Mouse (Mus musculus): Measurements from ENCODE around the gene Als2. TPM values are rescaled to one million over a fixed set of nuclear protein-coding genes. Genes with fewer than 3 reads are reported as not detected.

Gene Als2
- polyA plus RNA-seq, 1 experiment from 2014 or later, result 15.5 TPM

DNA sequence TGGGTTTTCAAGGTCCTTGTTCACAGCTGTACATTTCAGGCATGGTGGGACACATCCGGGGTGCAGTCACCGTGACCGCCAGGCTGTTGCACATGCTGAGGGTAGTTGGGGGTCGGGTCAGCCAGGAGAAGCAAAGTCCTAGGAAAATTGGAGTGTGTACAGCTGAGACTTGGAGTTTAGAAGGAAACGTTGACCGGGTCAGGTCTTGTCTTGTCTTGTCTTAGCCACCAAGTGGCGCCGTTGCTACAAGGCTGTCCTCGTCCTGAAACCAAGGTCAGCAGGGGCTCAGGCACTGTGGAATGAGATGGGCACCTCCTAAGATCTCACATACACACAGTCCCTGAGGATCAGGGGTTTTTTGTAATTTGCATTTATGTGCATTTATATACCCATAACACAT is 10.6 kb upstream of the Als2 start:
- no peak overlapping the region for H3K4me3 ChIP-seq (replicated peaks)
- no peaks in the 10 kb centered on the region for H3K9me3 ChIP-seq (replicated peaks)
- no peak overlapping the region for H3K9ac ChIP-seq (replicated peaks)
- 0 out of 2 replicates have a peak, but pooled peaks have one; percentile 47 for ATAC-seq (ENCODE audit: low FRiP score)
- no peaks in the 10 kb centered on the region for H3K36me3 ChIP-seq
- no peak overlapping the region for H3K27ac ChIP-seq (replicated peaks)
- no peaks in the 10 kb centered on the region for H3K27me3 ChIP-seq (replicated peaks)
- H3K4me1 ChIP-seq, result 0 out of 2 replicates have a peak, but pooled peaks cover 4% of the 10 kb centered on the region
- no peak overlapping the region for H3K4me2 ChIP-seq
- WGBS, result 6% methylated on average over 9 of the region's 9 CpGs

DNA sequence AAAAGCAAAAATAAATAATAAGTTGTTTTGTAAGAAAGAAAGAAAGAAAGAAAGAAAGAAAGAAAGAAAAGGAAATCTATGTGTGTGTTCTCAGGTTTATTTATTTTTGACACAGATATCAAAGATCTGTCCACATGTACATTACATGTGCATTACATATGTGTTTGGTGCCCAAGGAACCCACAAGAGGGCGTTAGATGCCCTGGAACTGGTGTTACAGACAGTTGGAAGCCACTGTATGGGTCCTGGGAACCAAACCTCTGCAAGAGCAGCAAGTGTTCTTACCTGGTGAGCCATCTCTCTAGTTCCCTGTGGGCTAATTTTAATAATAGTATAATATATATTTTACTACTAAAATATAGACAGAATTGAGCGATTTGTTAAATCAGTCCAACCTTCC is 6.7 kb upstream of the Als2 start:
- Histone ChIP-seq H3K9ac (replicated peaks) (no peak overlapping the region), H3K4me3 (replicated peaks) (no peak overlapping the region), H3K4me1 (0 out of 2 replicates have a peak, but pooled peaks cover 4% of the 10 kb centered on the region), H3K27me3 (replicated peaks) (no peaks in the 10 kb centered on the region), H3K9me3 (replicated peaks) (no peaks in the 10 kb centered on the region), H3K27ac (replicated peaks) (no peak overlapping the region), H3K36me3 (no peaks in the 10 kb centered on the region), H3K4me2 (no peak overlapping the region)
- ATAC-seq (ENCODE audit: low FRiP score), result no peak
- 75% methylated on average over 2 of the region's 2 CpGs for WGBS

DNA sequence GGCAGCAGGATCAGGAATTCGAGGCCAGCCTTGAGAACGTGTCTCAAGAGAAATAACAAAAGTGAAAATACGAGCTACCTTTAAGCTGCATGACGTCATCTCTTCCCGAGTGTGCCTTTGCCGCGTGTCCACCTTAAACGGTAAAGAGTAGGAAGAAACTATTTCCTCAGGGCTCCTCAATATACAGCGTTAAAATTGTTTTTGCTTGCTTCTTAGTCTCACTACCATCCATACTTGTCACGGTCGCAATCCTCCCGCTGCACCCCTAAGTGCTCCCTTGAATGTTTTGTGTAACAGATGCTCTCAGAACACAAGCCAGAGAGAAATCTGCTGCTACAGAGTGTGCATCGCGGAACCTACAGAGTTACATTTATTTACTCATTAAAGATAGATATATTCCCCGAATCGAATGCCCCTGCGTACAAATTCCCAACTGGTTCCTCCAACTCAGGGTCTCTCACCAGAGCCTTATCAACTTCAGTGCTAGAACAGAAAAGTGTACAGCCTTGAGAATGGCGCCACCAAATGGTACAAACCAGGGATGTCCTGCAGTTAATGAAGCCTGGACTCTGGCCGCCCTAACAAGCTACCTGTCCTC is 682 bp upstream of the Als2 start:
- peak overlapping the region; percentile 78 for H3K27ac ChIP-seq (replicated peaks)
- peaks cover 15% of the 10 kb centered on the region for H3K4me1 ChIP-seq
- H3K4me3 ChIP-seq (replicated peaks), result peak overlapping the region; percentile 63
- ATAC-seq (ENCODE audit: low FRiP score), result peak; percentile 49
- peak overlapping the region; percentile 75 for H3K4me2 ChIP-seq
- H3K27me3 ChIP-seq (replicated peaks), result no peaks in the 10 kb centered on the region
- H3K9me3 ChIP-seq (replicated peaks), result no peaks in the 10 kb centered on the region
- 2% methylated on average over 19 of the region's 19 CpGs for WGBS
- H3K9ac ChIP-seq (replicated peaks), result peak overlapping the region; percentile 50
- H3K36me3 ChIP-seq, result no peaks in the 10 kb centered on the region

DNA sequence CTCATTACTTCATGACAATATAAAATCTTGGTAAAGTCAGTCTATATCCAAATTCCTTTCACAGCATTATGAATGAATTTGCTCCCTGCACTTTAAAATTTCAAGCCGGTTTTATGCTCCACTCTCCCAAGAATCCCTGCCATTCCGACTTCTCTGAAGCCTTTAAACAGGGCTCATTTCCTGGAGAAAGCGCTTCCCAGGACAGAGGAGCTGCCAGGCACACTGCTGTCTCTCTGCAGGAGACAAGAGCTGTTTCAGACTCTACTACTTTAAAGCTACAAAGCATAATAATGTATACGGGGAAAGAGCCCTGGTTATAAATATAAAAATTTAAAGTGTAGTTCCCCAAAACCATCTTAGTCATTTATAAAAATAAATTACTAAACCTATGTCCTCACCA is 7.8 kb downstream of the Als2 start:
- ATAC-seq (ENCODE audit: low FRiP score), result no peak
- no peaks in the 10 kb centered on the region for H3K27me3 ChIP-seq (replicated peaks)
- no peak overlapping the region for H3K4me2 ChIP-seq
- no peaks in the 10 kb centered on the region for H3K36me3 ChIP-seq
- no peak overlapping the region for H3K4me3 ChIP-seq (replicated peaks)
- H3K4me1 ChIP-seq, result peaks cover 5% of the 10 kb centered on the region; the same call in 1 of the 2 replicates
- WGBS, result 14% methylated on average over 4 of the region's 4 CpGs
- no peaks in the 10 kb centered on the region for H3K9me3 ChIP-seq (replicated peaks)
- no peak overlapping the region for H3K27ac ChIP-seq (replicated peaks)
- H3K9ac ChIP-seq (replicated peaks), result no peak overlapping the region

DNA sequence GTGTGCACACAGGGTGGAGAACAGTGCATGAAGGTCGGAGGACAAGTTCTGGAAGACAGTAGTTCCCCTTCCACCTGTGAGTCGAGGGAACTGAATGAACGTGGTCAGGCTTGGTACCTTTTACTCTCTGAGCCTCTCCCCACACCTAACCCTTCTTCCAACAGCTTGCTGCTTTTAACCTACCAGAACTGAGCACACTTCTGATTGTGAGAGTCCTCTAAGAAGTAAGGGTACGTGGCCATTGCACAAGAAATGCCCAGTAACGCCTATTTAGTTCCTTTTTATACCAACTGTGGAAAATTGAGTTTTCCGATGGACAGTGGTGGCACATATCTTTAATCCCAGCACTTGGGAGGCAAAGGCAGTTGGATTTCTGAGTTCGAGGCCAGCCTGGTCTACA is 8.5 kb downstream of the Als2 start:
- no peak for ATAC-seq (ENCODE audit: low FRiP score)
- Histone ChIP-seq H3K4me3 (replicated peaks) (no peak overlapping the region), H3K36me3 (no peaks in the 10 kb centered on the region), H3K9me3 (replicated peaks) (no peaks in the 10 kb centered on the region), H3K4me1 (peaks cover 5% of the 10 kb centered on the region; the same call in 1 of the 2 replicates), H3K9ac (replicated peaks) (no peak overlapping the region), H3K27me3 (replicated peaks) (no peaks in the 10 kb centered on the region), H3K27ac (replicated peaks) (no peak overlapping the region), H3K4me2 (no peak overlapping the region)
- WGBS, result 88% methylated on average over 7 of the region's 7 CpGs

DNA sequence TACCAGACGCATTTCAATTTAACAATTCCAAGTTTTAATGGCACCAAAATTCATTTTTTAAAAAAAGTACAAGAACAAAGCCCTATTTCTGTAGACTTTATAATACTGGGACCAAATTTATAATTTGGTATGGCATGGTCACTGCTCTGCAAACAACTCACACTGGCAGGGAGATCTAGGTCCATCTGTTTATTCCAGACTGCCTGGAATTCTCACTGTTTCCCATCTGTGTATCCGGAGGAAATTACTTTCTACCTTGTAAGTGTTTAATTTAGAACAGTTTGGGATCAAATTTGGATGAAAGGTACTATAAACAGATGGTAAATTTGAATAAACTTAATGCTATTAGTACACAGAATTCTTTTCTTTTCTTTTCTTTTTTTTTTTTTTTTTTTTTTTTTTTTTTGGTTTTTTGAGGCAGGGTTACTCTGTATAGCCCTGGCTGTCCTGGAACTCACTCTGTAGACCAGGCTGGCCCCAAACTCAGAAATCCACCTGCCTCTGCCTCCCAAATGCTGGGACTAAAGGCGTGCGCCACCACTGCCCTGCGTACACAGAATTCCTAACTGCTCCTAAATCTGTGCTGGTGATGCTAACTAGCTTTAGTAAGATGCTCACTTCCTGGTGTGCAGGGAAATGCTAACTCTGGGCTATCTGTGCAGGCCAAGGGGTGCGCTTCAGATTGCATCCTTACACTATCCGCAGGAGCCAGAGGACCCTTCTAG is 14.8 kb downstream of the Als2 start:
- no peak overlapping the region for H3K27ac ChIP-seq (replicated peaks)
- WGBS, result 92% methylated on average over 7 of the region's 7 CpGs
- peaks cover 8% of the 10 kb centered on the region for H3K36me3 ChIP-seq
- H3K4me3 ChIP-seq (replicated peaks), result no peak overlapping the region
- H3K9me3 ChIP-seq (replicated peaks), result no peaks in the 10 kb centered on the region
- H3K27me3 ChIP-seq (replicated peaks), result no peaks in the 10 kb centered on the region
- no peak for ATAC-seq (ENCODE audit: low FRiP score)
- no peak overlapping the region for H3K9ac ChIP-seq (replicated peaks)
- no peak overlapping the region for H3K4me2 ChIP-seq
- H3K4me1 ChIP-seq, result no peaks in the 10 kb centered on the region

DNA sequence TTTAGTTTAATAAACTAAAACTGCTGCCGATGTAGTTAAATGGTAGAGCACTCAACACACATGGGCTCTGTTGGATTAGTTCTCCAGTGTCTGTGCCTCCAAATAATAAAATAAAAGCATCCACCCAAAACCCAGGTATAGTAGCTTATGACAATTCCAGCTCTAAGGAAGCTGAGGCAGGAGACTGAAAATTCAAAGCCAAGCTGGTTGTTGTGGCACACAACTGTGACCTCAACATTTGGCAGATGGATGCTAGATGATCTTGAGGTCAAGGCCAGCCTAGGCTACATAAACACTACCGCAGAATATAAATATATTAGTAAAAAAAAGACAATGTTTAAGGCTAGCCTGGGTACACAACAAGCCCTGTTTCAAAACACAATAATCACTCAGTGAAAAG is 15.4 kb downstream of the Als2 start:
- Histone ChIP-seq H3K9me3 (replicated peaks) (no peaks in the 10 kb centered on the region), H3K4me3 (replicated peaks) (no peak overlapping the region), H3K27me3 (replicated peaks) (no peaks in the 10 kb centered on the region), H3K9ac (replicated peaks) (no peak overlapping the region), H3K4me1 (no peaks in the 10 kb centered on the region), H3K4me2 (no peak overlapping the region), H3K36me3 (peaks cover 9% of the 10 kb centered on the region), H3K27ac (replicated peaks) (no peak overlapping the region)
- 96% methylated on average over 2 of the region's 2 CpGs for WGBS
- no peak for ATAC-seq (ENCODE audit: low FRiP score)

DNA sequence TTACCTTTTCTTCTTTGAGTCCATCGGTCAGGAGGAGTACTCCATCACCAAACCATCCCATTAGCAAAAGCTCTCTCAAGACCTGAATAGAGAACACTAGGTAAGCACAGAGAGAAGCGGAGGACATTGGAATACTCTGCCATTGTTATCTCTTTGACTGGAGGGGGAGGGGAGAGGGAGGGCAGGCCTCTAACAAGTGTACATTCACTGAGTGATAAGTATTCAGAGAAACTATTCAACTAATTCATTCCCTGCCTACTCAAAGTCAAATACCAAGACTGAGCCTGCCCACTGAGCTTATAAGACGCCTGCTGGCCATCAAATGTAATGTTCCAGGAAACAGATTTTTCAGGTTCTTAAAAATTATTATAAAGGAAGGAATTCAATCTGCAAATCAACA is 16.7 kb downstream of the Als2 start:
- Histone ChIP-seq H3K9ac (replicated peaks) (no peak overlapping the region), H3K4me1 (no peaks in the 10 kb centered on the region), H3K27me3 (replicated peaks) (no peaks in the 10 kb centered on the region), H3K9me3 (replicated peaks) (no peaks in the 10 kb centered on the region), H3K4me3 (replicated peaks) (no peak overlapping the region), H3K36me3 (peaks cover 18% of the 10 kb centered on the region), H3K27ac (replicated peaks) (no peak overlapping the region), H3K4me2 (no peak overlapping the region)
- ATAC-seq (ENCODE audit: low FRiP score), result no peak
- WGBS, result 75% methylated on average over 3 of the region's 3 CpGs

DNA sequence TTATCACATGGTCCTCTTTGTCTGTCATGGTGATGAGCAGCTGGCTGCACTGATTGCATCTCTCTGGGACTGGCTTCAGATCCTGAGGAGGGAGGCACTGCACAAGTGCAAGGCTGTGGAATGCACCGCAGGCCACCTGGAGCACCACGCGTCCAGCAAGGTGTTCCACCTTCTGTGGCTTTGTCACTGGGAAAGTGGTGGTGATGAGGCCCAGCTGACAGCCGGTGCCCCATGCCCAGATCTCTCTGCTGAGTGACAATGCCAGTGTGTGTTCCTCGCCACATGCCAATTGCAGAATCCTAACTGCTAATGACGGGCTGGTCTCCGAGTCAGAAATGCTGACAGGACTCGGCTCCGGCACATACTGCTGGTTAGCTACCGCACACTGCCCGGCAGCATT is 21.6 kb downstream of the Als2 start:
- Histone ChIP-seq H3K27ac (replicated peaks) (no peak overlapping the region), H3K27me3 (replicated peaks) (no peaks in the 10 kb centered on the region), H3K4me2 (no peak overlapping the region), H3K36me3 (peaks cover 33% of the 10 kb centered on the region), H3K4me3 (replicated peaks) (no peak overlapping the region), H3K4me1 (no peaks in the 10 kb centered on the region), H3K9ac (replicated peaks) (no peak overlapping the region), H3K9me3 (replicated peaks) (no peaks in the 10 kb centered on the region)
- WGBS, result 95% methylated on average over 11 of the region's 11 CpGs
- ATAC-seq (ENCODE audit: low FRiP score), result no peak

DNA sequence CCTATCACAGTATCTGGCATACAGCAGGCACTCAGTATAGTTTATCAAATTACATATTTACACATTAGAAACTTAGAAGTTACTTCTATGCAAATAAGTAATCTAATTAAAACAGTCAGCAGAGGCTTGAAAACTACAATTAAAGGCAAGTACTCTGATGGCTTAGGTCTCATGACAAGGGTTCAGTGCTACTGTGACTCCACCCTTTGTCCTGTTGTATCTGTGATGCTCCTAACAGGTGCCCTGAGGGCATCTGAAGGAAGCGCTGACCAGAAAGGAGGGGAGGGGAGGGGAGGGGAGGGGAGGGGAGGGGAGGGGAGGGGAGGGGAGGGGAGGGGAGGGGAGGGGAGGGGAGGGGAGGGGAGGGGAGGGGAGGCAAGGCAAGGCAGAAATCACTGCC is 24.1 kb downstream of the Als2 start:
- H3K36me3 ChIP-seq, result peaks cover 41% of the 10 kb centered on the region
- ATAC-seq (ENCODE audit: low FRiP score), result no peak
- no peak overlapping the region for H3K4me3 ChIP-seq (replicated peaks)
- H3K4me2 ChIP-seq, result no peak overlapping the region
- no CpG with 5 or more reads among the region's 1 CpGs for WGBS
- H3K9ac ChIP-seq (replicated peaks), result no peak overlapping the region
- H3K27me3 ChIP-seq (replicated peaks), result no peaks in the 10 kb centered on the region
- H3K9me3 ChIP-seq (replicated peaks), result no peaks in the 10 kb centered on the region
- no peak overlapping the region for H3K27ac ChIP-seq (replicated peaks)
- no peaks in the 10 kb centered on the region for H3K4me1 ChIP-seq

DNA sequence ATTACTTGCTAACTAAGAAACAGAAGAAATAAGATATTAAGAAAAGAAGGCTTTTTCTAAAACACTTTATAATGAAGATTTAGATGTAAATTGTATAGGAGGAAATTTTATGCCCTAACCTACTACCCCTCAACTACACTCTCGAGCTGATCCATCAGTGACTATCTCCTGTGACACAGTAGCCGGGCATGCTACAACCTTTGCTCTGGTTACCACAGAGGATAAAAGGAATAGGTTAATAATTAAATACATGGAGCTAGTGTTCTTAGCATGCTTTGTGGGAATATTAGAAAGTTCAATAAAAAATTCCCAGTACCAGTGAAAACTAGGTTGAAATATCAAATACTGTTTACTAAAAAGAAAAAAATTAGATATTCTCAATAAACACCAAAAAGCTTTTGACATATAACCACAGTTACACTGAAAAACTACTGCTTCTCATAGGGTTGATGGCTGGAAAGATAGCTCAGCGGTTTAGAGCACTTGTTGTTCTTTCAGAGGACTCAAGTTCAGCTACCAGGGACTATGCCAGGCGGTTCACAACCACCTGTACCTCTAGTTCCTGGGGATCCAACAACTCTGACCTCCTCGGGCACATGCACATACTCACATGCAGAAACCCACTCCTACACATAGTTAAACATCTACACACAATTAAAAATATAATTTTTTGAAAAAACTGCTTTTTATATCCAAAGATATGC is 24.8 kb downstream of the Als2 start:
- H3K4me1 ChIP-seq, result no peaks in the 10 kb centered on the region
- no peak for ATAC-seq (ENCODE audit: low FRiP score)
- H3K27ac ChIP-seq (replicated peaks), result no peak overlapping the region
- no peak overlapping the region for H3K4me2 ChIP-seq
- no peak overlapping the region for H3K4me3 ChIP-seq (replicated peaks)
- peaks cover 39% of the 10 kb centered on the region for H3K36me3 ChIP-seq
- H3K27me3 ChIP-seq (replicated peaks), result no peaks in the 10 kb centered on the region
- no peaks in the 10 kb centered on the region for H3K9me3 ChIP-seq (replicated peaks)
- 72% methylated on average over 5 of the region's 5 CpGs for WGBS
- H3K9ac ChIP-seq (replicated peaks), result no peak overlapping the region

DNA sequence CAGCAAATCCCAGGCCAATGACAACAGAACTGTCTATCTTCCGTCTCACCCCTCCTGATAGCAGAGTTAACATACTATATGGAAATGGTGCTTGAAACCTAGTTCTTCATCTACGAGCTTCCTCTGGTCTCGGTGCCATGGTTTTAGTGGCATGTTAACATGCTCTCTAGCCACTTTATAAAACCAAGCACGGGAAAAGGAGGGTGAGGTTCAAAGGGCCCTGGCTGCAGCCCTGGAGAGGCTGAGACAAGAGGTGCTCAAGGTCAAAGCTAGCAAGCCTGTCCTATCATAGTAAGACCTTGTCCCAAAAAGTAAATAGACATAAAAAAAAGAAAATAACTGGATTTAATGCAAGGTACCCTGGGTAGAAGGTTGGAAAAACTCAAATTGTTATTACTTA is 25.4 kb downstream of the Als2 start:
- Histone ChIP-seq H3K9me3 (replicated peaks) (no peaks in the 10 kb centered on the region), H3K4me3 (replicated peaks) (no peak overlapping the region), H3K9ac (replicated peaks) (no peak overlapping the region), H3K27ac (replicated peaks) (no peak overlapping the region), H3K27me3 (replicated peaks) (no peaks in the 10 kb centered on the region), H3K4me2 (no peak overlapping the region), H3K36me3 (peaks cover 44% of the 10 kb centered on the region), H3K4me1 (no peaks in the 10 kb centered on the region)
- ATAC-seq (ENCODE audit: low FRiP score), result no peak
- WGBS, result 89% methylated on average over 4 of the region's 4 CpGs

All from neural tube, embryonic 15.5 days (tissue).